Mouse (Mus musculus): ENCODE results near the gene Kcnf1. TPM values are rescaled to one million over a fixed set of nuclear protein-coding genes. Genes with fewer than 3 reads are reported as not detected.

Kcnf1 gene
- polyA plus RNA-seq (2015; fragmentation: Nextera tagmentation; extraction: Ambion mirVana), result 0.76 and 0.81 TPM in 2 replicates

DNA sequence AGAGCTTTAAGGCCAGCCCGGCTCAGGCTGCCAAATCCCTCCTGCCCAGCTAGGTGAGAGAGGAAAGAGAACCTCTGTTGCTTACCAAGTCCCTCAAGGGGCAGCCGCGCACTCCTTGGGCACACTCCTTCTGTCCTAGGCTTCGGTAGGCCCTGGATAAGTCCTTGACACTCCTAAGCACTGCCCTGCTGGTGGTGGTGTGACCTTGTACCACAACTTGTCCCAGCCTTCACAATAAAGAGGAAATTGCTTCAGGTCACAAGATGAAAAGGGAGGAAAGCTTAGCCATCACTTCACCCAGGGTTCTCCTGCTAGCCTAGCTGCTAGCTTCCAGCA, at the start of gene Kcnf1:
Gene Kcnf1 (minus strand): TSS at position 132 of the 336 bp plus-strand sequence.
- Histone ChIP-seq H3K4me2 (replicated peaks; ENCODE audit: low read depth, low read length) (peak within 1 kb of the TSS; percentile 94), H3K4me3 (ENCODE audit: low read length) (peak within 1 kb of the TSS; percentile 57), H3K27me3 (ENCODE audit: insufficient read depth, low read length) (peaks cover 34% of the 10 kb centered on the region), H3K9me3 (ENCODE audit: low read length) (no peaks in the 10 kb centered on the region), H3K36me3 (ENCODE audit: insufficient read depth, low read length) (no peaks in the 10 kb centered on the region), H3K9ac (replicated peaks; ENCODE audit: low read length) (peak within 1 kb of the TSS; percentile 62), H3K4me1 (ENCODE audit: insufficient read depth, low read length) (peaks cover 6% of the 10 kb centered on the region; the same call in 1 of the 2 replicates), H3K27ac (ENCODE audit: low read length) (no peak within 1 kb of the TSS)
- ATAC-seq (ENCODE audit: low FRiP score, low TSS enrichment), result no peak; the same call in 1 of the 2 replicates
- 27% methylated on average over 4 of the region's 4 CpGs for WGBS

DNA sequence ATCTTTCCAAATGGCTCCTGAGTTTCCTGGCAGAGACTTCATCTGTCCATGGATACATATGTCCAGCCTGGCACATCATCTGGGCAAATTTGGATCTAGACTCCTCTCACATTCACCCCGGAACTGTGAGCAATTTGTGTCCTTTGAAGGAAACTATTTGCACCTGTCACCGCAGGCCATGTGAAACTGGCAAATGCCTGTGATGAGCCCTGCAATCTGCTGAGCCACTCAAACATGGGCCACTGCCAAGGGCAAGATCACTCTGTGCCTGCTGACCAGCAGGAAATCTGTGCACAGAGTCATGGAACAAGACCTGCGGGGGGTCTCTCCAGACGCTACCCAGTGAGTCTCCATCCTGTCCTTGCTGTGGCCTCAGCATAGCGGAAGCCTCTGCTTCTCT, 48.3 kb upstream of the Kcnf1 start:
- H3K9ac ChIP-seq (replicated peaks; ENCODE audit: low read length), result no peak overlapping the region
- no peak overlapping the region for H3K4me2 ChIP-seq (replicated peaks; ENCODE audit: low read depth, low read length)
- H3K27me3 ChIP-seq (ENCODE audit: insufficient read depth, low read length), result no peaks in the 10 kb centered on the region
- H3K36me3 ChIP-seq (ENCODE audit: insufficient read depth, low read length), result no peaks in the 10 kb centered on the region
- no peaks in the 10 kb centered on the region for H3K9me3 ChIP-seq (ENCODE audit: low read length)
- no peak overlapping the region for H3K4me3 ChIP-seq (ENCODE audit: low read length)
- H3K4me1 ChIP-seq (ENCODE audit: insufficient read depth, low read length), result no peaks in the 10 kb centered on the region
- no peak for ATAC-seq (ENCODE audit: low FRiP score, low TSS enrichment)
- 80% methylated on average over 5 of the region's 5 CpGs for WGBS
- H3K27ac ChIP-seq (ENCODE audit: low read length), result no peak overlapping the region

DNA sequence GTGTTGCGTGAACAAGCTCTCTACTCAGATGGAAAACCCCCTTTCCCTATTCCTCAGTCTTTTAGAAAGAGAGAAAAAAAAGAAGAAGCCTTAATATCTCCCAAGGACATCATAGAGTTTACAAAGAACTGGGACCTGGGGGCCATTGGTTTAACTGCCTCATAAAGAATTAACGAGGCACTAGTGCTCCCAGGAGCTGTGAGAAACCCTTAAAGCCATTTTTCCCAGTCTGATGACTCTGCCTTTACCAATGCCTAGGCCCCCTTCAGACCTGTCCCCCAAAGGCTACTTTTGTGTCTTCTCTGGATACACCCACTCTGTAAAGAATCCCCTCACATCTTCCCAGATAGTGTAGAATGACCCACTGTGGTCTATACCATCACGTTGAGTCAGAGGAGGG, 46.4 kb upstream of the Kcnf1 start:
- Histone ChIP-seq H3K27me3 (ENCODE audit: insufficient read depth, low read length) (no peaks in the 10 kb centered on the region), H3K27ac (ENCODE audit: low read length) (no peak overlapping the region), H3K4me2 (replicated peaks; ENCODE audit: low read depth, low read length) (no peak overlapping the region), H3K9ac (replicated peaks; ENCODE audit: low read length) (no peak overlapping the region), H3K36me3 (ENCODE audit: insufficient read depth, low read length) (no peaks in the 10 kb centered on the region), H3K4me1 (ENCODE audit: insufficient read depth, low read length) (no peaks in the 10 kb centered on the region), H3K9me3 (ENCODE audit: low read length) (no peaks in the 10 kb centered on the region), H3K4me3 (ENCODE audit: low read length) (no peak overlapping the region)
- WGBS, result 44% methylated on average over 3 of the region's 3 CpGs
- ATAC-seq (ENCODE audit: low FRiP score, low TSS enrichment), result no peak

GRCm38 (mm10) chr12:17221891-17222428, 45.3 kb upstream of the Kcnf1 start:
- 46% methylated on average over 5 of the region's 5 CpGs for WGBS

GRCm38 (mm10) chr12:17220631-17221030, 43.9 kb upstream of the Kcnf1 start:
- H3K4me3 ChIP-seq (ENCODE audit: low read length), result no peak overlapping the region
- H3K4me2 ChIP-seq (replicated peaks; ENCODE audit: low read depth, low read length), result no peak overlapping the region
- H3K4me1 ChIP-seq (ENCODE audit: insufficient read depth, low read length), result no peaks in the 10 kb centered on the region
- WGBS, result 77% methylated on average over 5 of the region's 5 CpGs
- no peaks in the 10 kb centered on the region for H3K9me3 ChIP-seq (ENCODE audit: low read length)
- H3K27ac ChIP-seq (ENCODE audit: low read length), result no peak overlapping the region
- no peaks in the 10 kb centered on the region for H3K36me3 ChIP-seq (ENCODE audit: insufficient read depth, low read length)
- ATAC-seq (ENCODE audit: low FRiP score, low TSS enrichment), result no peak
- H3K9ac ChIP-seq (replicated peaks; ENCODE audit: low read length), result no peak overlapping the region
- no peaks in the 10 kb centered on the region for H3K27me3 ChIP-seq (ENCODE audit: insufficient read depth, low read length)

More at GRCm38 (mm10) chr12:17221891-17222428, 45.3 kb upstream of the Kcnf1 start:
- H3K27ac ChIP-seq (ENCODE audit: low read length), result no peak overlapping the region
- H3K9ac ChIP-seq (replicated peaks; ENCODE audit: low read length), result no peak overlapping the region
- H3K4me1 ChIP-seq (ENCODE audit: insufficient read depth, low read length), result no peaks in the 10 kb centered on the region
- ATAC-seq (ENCODE audit: low FRiP score, low TSS enrichment), result no peak
- H3K4me2 ChIP-seq (replicated peaks; ENCODE audit: low read depth, low read length), result no peak overlapping the region
- H3K9me3 ChIP-seq (ENCODE audit: low read length), result no peaks in the 10 kb centered on the region
- no peaks in the 10 kb centered on the region for H3K27me3 ChIP-seq (ENCODE audit: insufficient read depth, low read length)
- H3K4me3 ChIP-seq (ENCODE audit: low read length), result no peak overlapping the region
- H3K36me3 ChIP-seq (ENCODE audit: insufficient read depth, low read length), result no peaks in the 10 kb centered on the region

DNA sequence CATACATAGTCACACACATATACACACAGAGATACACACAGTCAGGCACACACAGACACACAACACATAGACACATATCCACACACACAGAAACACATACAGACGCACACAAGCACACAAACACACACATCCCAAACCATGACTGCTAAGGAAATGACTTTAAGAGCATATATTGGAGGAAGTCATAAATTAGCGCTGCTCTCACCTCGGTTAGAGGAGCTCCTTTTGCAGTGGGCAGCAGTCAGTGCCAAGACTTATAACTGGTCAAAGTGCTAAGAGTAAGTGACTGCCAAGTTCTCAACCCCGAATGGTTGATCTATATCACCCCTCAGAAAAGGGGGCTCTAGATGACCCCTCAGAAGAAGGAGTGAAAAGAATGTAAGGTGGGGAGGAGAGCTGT, 42.4 kb upstream of the Kcnf1 start:
- H3K27me3 ChIP-seq (ENCODE audit: insufficient read depth, low read length), result no peaks in the 10 kb centered on the region
- no peak overlapping the region for H3K4me2 ChIP-seq (replicated peaks; ENCODE audit: low read depth, low read length)
- no peak overlapping the region for H3K9ac ChIP-seq (replicated peaks; ENCODE audit: low read length)
- no peak overlapping the region for H3K4me3 ChIP-seq (ENCODE audit: low read length)
- H3K27ac ChIP-seq (ENCODE audit: low read length), result no peak overlapping the region
- H3K36me3 ChIP-seq (ENCODE audit: insufficient read depth, low read length), result no peaks in the 10 kb centered on the region
- WGBS, result 45% methylated on average over 4 of the region's 4 CpGs
- no peaks in the 10 kb centered on the region for H3K4me1 ChIP-seq (ENCODE audit: insufficient read depth, low read length)
- H3K9me3 ChIP-seq (ENCODE audit: low read length), result peaks cover 7% of the 10 kb centered on the region
- ATAC-seq (ENCODE audit: low FRiP score, low TSS enrichment), result no peak

DNA sequence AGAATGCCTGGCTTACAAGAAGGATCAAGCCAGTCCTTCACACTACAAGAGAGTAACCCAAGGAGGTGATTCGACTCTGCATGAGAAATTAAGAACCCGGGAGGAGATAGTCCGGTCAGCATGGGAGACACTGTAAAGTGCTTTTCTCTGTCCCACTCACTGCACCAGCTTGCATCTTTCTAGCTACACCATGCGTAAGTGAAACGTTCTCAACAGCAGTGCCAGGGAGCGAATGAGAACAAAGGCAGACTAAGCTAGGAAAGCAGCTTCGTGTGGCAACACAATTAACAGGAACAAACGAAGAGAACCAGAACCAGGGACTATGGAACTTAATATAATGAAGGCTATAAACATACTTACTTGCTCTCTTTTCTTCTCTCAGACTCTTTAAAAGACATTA, 41.7 kb upstream of the Kcnf1 start:
- H3K4me1 ChIP-seq (ENCODE audit: insufficient read depth, low read length), result no peaks in the 10 kb centered on the region
- no peak overlapping the region for H3K9ac ChIP-seq (replicated peaks; ENCODE audit: low read length)
- H3K4me3 ChIP-seq (ENCODE audit: low read length), result no peak overlapping the region
- ATAC-seq (ENCODE audit: low FRiP score, low TSS enrichment), result no peak
- H3K27ac ChIP-seq (ENCODE audit: low read length), result no peak overlapping the region
- no peak overlapping the region for H3K4me2 ChIP-seq (replicated peaks; ENCODE audit: low read depth, low read length)
- no peaks in the 10 kb centered on the region for H3K36me3 ChIP-seq (ENCODE audit: insufficient read depth, low read length)
- 60% methylated on average over 8 of the region's 8 CpGs for WGBS
- H3K9me3 ChIP-seq (ENCODE audit: low read length), result peaks cover 8% of the 10 kb centered on the region
- no peaks in the 10 kb centered on the region for H3K27me3 ChIP-seq (ENCODE audit: insufficient read depth, low read length)

DNA sequence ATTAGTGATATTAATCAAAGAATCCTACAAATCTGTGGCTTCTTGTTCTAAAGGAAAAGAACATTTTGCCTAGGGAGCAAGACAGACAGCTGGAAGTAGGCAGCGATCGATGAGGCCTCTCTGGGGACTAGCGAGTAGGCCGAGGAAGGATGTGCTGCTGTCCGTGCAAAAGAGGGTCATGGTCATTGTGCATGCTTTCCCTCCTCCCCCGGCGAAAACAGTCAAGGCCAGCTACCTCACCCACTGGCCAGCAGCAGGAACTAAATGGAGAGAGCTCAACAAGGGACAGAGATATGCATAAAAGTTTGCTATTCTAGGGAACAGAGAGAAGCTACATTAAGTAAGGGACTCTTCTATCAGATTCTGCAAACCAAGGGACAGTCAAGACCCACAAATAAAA, 39.1 kb upstream of the Kcnf1 start:
- ATAC-seq (ENCODE audit: low FRiP score, low TSS enrichment), result no peak
- Histone ChIP-seq H3K36me3 (ENCODE audit: insufficient read depth, low read length) (no peaks in the 10 kb centered on the region), H3K4me3 (ENCODE audit: low read length) (no peak overlapping the region), H3K4me2 (replicated peaks; ENCODE audit: low read depth, low read length) (no peak overlapping the region), H3K27ac (ENCODE audit: low read length) (no peak overlapping the region), H3K9me3 (ENCODE audit: low read length) (peaks cover 8% of the 10 kb centered on the region), H3K4me1 (ENCODE audit: insufficient read depth, low read length) (no peaks in the 10 kb centered on the region), H3K9ac (replicated peaks; ENCODE audit: low read length) (no peak overlapping the region), H3K27me3 (ENCODE audit: insufficient read depth, low read length) (no peaks in the 10 kb centered on the region)
- 81% methylated on average over 7 of the region's 7 CpGs for WGBS

DNA sequence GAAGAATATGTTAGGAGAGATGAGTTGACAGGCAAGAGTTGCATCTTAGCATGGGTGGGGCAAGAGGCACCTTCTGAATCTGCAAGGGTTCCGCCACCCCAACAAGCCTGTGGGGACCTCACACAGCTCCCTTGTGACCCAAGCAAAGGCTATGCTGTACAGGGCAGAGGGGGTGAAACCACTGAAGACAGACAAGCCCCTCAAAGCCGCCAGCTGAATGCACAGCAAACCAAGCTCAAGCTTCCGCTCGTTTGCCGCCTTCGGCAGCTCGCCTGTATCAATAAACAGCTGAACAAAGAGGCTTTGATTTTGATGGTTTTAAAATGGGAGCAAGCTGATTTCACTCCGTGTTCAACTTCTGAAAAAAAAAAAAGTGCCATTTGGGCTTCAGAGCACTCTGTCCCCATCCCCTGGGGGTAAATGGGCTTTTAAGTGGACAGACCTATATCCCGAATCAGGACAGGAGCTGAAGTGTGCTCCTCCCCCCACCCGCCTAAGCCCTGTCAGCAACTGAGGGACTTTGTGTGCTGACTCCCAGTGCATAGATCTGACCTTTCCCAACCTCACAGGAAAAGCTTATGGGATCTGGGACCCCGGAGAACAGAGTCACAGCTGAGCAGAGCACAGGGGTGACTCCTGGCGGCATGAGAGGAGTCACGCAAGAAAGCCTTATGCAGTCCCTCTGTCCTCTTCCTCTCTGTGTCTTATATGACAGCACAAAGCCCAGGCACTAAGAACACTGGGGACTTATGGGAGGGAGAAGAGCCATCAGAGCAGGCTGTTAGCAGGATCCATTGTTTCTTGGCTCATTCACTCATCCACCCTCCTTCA, 26.0 kb upstream of the Kcnf1 start:
- H3K4me2 ChIP-seq (replicated peaks; ENCODE audit: low read depth, low read length), result no peak overlapping the region
- no peak overlapping the region for H3K4me3 ChIP-seq (ENCODE audit: low read length)
- no peaks in the 10 kb centered on the region for H3K4me1 ChIP-seq (ENCODE audit: insufficient read depth, low read length)
- H3K36me3 ChIP-seq (ENCODE audit: insufficient read depth, low read length), result no peaks in the 10 kb centered on the region
- WGBS, result 48% methylated on average over 13 of the region's 13 CpGs
- H3K27me3 ChIP-seq (ENCODE audit: insufficient read depth, low read length), result no peaks in the 10 kb centered on the region
- no peak overlapping the region for H3K27ac ChIP-seq (ENCODE audit: low read length)
- ATAC-seq (ENCODE audit: low FRiP score, low TSS enrichment), result no peak
- H3K9me3 ChIP-seq (ENCODE audit: low read length), result no peaks in the 10 kb centered on the region
- H3K9ac ChIP-seq (replicated peaks; ENCODE audit: low read length), result no peak overlapping the region

- H3K27me3 ChIP-seq (ENCODE audit: insufficient read depth, low read length), result no peaks in the 10 kb centered on the region
- H3K9ac ChIP-seq (replicated peaks; ENCODE audit: low read length), result no peak overlapping the region
- ATAC-seq (ENCODE audit: low FRiP score, low TSS enrichment), result no peak
- H3K27ac ChIP-seq (ENCODE audit: low read length), result no peak overlapping the region
- WGBS, result 93% methylated on average over 5 of the region's 5 CpGs
- no peaks in the 10 kb centered on the region for H3K9me3 ChIP-seq (ENCODE audit: low read length)
- no peaks in the 10 kb centered on the region for H3K36me3 ChIP-seq (ENCODE audit: insufficient read depth, low read length)
- no peak overlapping the region for H3K4me3 ChIP-seq (ENCODE audit: low read length)
- H3K4me1 ChIP-seq (ENCODE audit: insufficient read depth, low read length), result no peaks in the 10 kb centered on the region
- H3K4me2 ChIP-seq (replicated peaks; ENCODE audit: low read depth, low read length), result no peak overlapping the region
Observed at GRCm38 (mm10) chr12:17198621-17199020, 21.9 kb upstream of the Kcnf1 start.

All from kidney, embryonic 16.5 days (tissue).